Mouse (Mus musculus) kidney, postnatal 0 days (tissue): Measurements from ENCODE around the gene Cuedc2. TPM values are rescaled to one million over a fixed set of nuclear protein-coding genes. Genes with fewer than 3 reads are reported as not detected.

ENCODE experiments used
- ATAC-seq: fragments of 200-750 bp; cut with Nextera tagmentation; replicated peaks from 2 replicates; pipeline ENCODE4 v1.8.0; 2017; ENCODE audit warnings: low read depth, moderate number of reproducible peaks, moderate TSS enrichment, moderate library complexity; ENCODE audit not compliant: low FRiP score
- DNase-seq: peaks from one replicate; pipeline ENCODE4 v3.0.0-alpha.2; 2016; ENCODE audit warnings: low spot score
- H3K27ac ChIP-seq: fragments of 300-500 bp; sonication (generic); 2 replicates; pipeline ENCODE4 v1.5.1; 2014; ENCODE audit warnings: mild to moderate bottlenecking
- H3K27me3 ChIP-seq: fragments of 300-500 bp; sonication (generic); 2 replicates; pipeline ENCODE4 v1.6.1; 2014; ENCODE audit warnings: low read length, mixed read lengths; ENCODE audit not compliant: insufficient read depth
- H3K36me3 ChIP-seq: fragments of 300-500 bp; sonication (generic); 2 replicates; pipeline ENCODE4 v1.6.1; 2014; ENCODE audit warnings: low read length, mixed read lengths; ENCODE audit not compliant: insufficient read depth
- H3K4me1 ChIP-seq: fragments of 300-500 bp; sonication (generic); replicated peaks from 2 replicates; pipeline ENCODE4 v1.6.1; 2014; ENCODE audit warnings: antibody characterized with exemption, low read length, mixed read lengths; ENCODE audit not compliant: insufficient read depth
- H3K4me2 ChIP-seq: fragments of 300-500 bp; sonication (generic); 2 replicates; pipeline ENCODE4 v1.6.1; 2014; ENCODE audit warnings: mild to moderate bottlenecking, low read length, moderate library complexity, mixed read lengths
- H3K4me3 ChIP-seq: fragments of 300-500 bp; sonication (generic); replicated peaks from 2 replicates; pipeline ENCODE4 v1.5.1; 2014; ENCODE audit warnings: low read depth, low read length
- H3K9ac ChIP-seq: fragments of 300-500 bp; sonication (generic); 2 replicates; pipeline ENCODE4 v1.6.1; 2014; ENCODE audit warnings: low read depth, low read length
- H3K9me3 ChIP-seq: fragments of 300-500 bp; sonication (generic); replicated peaks from 2 replicates; pipeline ENCODE4 v1.6.1; 2016; ENCODE audit warnings: low read length, inconsistent platforms, mixed read lengths
- CTCF ChIP-seq: IDR thresholded peaks from 2 replicates; pipeline ENCODE4 v1.5.1; 2016; ENCODE audit warnings: antibody characterized with exemption, low read depth, mild to moderate bottlenecking, moderate library complexity
- WGBS: fragments of 180-500 bp; shearing (Covaris S2); extraction: QIAGEN DNeasy Blood & Tissue Kit; methylation state at CpG from one replicate; pipeline ENCODE4 v1.1.7; 2014; 5-methylcytosine and 5-hydroxymethylcytosine counted together
- polyA plus RNA-seq: library from polyadenylated mRNA; unstranded; fragments of >200 nt; fragmentation: Nextera tagmentation; extraction: Ambion mirVana; gene quantifications from 2 replicates; pipeline ENCODE4 v1.2.1, GENCODE M21; 2015

Cuedc2 gene
- polyA plus RNA-seq, 1 experiment from 2014 or later, result 167 TPM

DNA sequence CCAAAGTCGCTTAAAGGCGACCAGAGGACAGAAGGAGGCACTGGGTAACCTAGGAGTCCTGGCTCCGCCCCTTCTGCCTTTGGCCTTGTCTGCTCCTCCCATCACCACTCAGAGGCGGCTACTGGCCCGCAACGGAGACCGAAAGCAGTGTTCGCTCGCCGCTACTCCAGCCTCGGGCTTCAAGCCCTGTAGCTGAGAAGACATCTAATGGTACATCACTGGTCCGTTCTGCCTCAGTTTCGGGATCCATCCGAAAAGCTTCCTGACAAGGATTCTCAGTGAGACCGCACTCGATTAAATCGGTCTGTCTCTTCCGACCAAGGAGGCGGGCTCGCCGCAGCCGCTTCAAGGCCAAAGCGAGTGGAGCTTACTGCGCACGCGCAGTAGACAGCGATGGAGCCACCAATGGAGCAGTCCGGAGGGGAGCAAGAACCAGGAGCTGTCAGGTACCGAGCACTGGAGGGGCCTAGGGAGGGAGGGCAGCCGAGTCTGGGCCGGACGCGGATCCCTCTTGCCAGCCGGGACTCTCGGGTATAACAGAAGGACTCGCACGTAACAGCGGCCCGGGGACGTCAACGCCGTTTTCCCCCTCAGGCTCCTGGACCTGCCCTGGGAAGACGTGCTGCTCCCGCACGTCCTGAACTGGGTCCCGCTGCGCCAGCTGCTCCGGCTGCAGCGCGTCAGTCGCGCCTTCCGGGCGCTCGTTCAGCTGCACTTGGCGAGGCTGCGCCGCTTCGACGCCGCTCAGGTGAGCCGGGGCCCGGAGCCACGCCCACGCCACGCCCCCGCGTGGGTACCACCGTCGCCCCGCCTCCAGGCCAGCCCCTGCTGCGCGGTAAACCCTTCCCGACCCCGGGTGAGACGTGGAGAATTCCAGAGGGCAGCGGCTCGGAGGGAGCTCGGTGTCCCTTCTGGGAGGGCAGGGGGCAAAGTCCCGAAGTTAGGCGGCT, 10.1 kb downstream of the Cuedc2 start, which contains the start of gene Fbxl15:
Gene Fbxl15 (plus strand): TSS at position 104 of the 950 bp plus-strand sequence.
- ATAC-seq (peak; percentile 83), DNase-seq (peak; percentile 97)
- under 1% methylated on average over 74 of the region's 81 CpGs for WGBS
- TF ChIP-seq CTCF, result no peak
- Histone ChIP-seq H3K4me2 (peak within 1 kb of the TSS; percentile 89), H3K27ac (peak within 1 kb of the TSS; percentile 84), H3K27me3 (peaks cover 19% of the 10 kb centered on the region), H3K36me3 (peaks cover 16% of the 10 kb centered on the region), H3K9ac (peak within 1 kb of the TSS; percentile 70), H3K9me3 (no peaks in the 10 kb centered on the region), H3K4me1 (peaks cover 19% of the 10 kb centered on the region), H3K4me3 (peak within 1 kb of the TSS; percentile 58)

DNA sequence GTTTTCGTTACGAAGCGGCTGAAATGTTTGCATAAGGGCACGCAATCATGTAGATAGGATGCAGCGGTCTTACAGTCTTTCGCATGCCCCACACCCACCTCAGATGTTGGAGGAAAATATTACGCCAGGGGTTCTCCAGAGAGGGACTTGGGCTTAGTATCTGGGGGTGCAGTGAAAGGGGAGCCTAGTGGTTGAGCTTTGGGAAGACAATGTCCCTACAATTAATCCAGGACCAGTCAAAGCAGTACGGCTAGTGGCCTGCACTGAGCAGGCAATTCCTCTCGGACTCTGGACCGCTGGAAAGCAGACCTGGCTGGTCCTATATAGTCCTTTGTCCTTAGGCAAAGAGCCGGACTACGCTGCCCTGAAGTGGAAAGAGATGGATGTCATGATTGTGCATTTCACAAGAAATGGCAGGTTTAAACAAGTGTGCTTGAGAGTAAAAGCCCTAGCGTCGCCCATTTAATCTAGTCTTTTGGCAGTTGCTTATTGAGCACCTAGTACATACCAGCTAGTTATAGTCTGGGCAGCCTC, 10.9 kb downstream of the Cuedc2 start:
- no peak for TF ChIP-seq CTCF
- peaks cover 19% of the 10 kb centered on the region for H3K4me1 ChIP-seq
- ATAC-seq, result no peak
- H3K36me3 ChIP-seq, result peaks cover 16% of the 10 kb centered on the region
- peak overlapping the region; percentile 70; the same call in 1 of the 2 replicates for H3K9ac ChIP-seq
- H3K27ac ChIP-seq, result peak overlapping the region; percentile 84
- 32% methylated on average over 14 of the region's 14 CpGs for WGBS
- H3K4me3 ChIP-seq, result peak overlapping the region; percentile 58
- no peak for DNase-seq
- H3K27me3 ChIP-seq, result peaks cover 24% of the 10 kb centered on the region
- peak overlapping the region; percentile 89 for H3K4me2 ChIP-seq
- no peaks in the 10 kb centered on the region for H3K9me3 ChIP-seq

DNA sequence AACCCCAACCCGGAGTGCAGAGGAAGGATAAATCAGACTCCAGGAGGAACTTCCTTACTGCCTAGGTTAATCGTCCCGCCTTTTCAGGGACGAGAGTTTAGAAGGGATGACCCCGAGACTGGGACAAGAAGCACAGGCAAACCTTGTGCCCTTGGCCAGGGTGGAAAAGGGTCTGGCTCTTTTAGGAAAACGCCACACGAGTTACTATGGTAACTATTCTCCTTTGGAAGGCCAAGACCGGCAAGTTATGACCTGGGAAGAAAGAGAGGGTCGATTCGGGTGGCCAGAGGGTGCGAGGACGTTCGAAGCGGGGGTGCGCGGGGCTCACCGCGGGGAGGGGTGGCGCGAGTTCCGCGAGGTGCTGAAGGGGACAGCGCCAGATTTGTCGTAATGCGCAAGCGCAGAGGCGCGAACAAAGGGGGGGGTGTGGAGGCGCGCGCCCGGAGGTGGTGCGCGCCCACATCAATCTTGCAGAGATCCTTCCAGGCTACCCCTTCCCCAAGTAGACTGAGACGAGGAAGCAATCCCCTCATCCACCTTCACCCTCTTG, 11.7 kb downstream of the Cuedc2 start, which contains the start of gene Psd:
Gene Psd (minus strand): TSS at position 401 of the 550 bp plus-strand sequence.
- Histone ChIP-seq H3K9ac (peak within 1 kb of the TSS; percentile 70), H3K4me2 (peak within 1 kb of the TSS; percentile 89), H3K27me3 (peaks cover 25% of the 10 kb centered on the region), H3K4me1 (peaks cover 19% of the 10 kb centered on the region), H3K9me3 (no peaks in the 10 kb centered on the region), H3K4me3 (peak within 1 kb of the TSS; percentile 58), H3K36me3 (peaks cover 13% of the 10 kb centered on the region), H3K27ac (peak within 1 kb of the TSS; percentile 84)
- under 1% methylated on average over 35 of the region's 35 CpGs for WGBS
- TF ChIP-seq CTCF, result no peak
- DNase-seq, result peak; percentile 32
- no peak for ATAC-seq

DNA sequence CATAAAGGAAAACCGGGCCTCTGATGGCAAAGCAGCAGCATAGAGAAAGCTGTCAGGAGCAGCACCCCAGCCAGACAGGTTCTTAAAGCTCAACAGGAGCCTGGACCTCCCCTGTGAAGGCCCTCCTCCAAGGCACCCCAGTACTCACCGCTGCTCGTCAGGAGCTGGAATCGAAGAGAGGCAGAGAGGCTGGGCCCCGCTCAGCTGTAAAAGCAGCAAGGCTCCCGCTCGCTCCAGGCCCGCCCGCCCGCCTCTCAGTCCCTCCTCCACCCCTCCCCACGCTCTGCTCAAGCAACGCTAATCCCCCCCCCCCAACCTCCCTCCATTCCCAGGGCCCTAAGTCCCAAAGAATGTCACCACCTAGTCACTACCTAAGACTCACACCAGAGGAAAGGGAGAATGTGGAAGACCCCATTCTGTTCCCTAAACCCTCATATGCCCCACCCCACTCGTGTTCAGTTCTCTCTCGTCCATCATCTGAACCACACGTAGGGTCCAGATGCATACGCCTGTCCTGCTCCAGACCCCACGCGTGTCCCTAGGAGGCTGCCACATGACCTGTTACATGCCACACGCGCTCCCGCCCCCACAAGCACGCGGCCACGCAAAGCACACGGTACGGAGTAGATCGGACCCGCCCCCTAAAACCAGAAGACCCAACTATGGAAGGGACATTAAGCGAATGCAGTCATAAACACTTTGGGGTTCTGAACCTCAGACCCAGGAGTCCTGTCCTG, 12.3 kb downstream of the Cuedc2 start:
- no peak for DNase-seq
- Histone ChIP-seq H3K9me3 (no peaks in the 10 kb centered on the region), H3K4me3 (no peak overlapping the region), H3K27me3 (peaks cover 25% of the 10 kb centered on the region), H3K9ac (no peak overlapping the region), H3K4me1 (peaks cover 19% of the 10 kb centered on the region), H3K36me3 (peaks cover 7% of the 10 kb centered on the region), H3K27ac (no peak overlapping the region), H3K4me2 (peak overlapping the region; percentile 89; the same call in 1 of the 2 replicates)
- WGBS, result 3% methylated on average over 29 of the region's 29 CpGs
- no peak for ATAC-seq
- TF ChIP-seq CTCF, result no peak

DNA sequence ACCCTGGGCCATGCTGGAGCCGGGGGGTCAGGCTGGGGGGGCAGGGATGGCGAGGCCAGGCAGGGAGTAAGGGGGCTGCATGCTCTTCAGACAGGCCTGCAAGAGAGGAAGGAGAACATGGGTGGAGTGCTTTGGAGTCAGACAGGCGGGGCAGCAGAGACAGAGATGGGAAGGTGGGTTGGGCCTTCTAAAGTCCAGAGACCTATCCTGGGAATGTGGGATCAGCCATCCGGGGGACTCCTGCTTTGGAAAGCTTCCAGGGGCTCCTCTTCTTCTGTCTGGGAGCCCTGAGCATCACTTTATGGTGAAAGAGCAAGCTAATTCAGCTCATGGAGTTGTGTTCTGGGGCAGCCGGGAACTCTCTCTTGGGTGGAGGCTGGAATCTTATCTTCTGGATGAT, 13.6 kb downstream of the Cuedc2 start:
- no peak overlapping the region for H3K4me3 ChIP-seq
- ATAC-seq (no peak), DNase-seq (no peak)
- peaks cover 19% of the 10 kb centered on the region for H3K4me1 ChIP-seq
- H3K9ac ChIP-seq, result no peak overlapping the region
- no peak overlapping the region for H3K27ac ChIP-seq
- no peaks in the 10 kb centered on the region for H3K9me3 ChIP-seq
- 64% methylated on average over 5 of the region's 5 CpGs for whole genome bisulfite sequencing
- TF ChIP-seq CTCF, result no peak
- H3K27me3 ChIP-seq, result peaks cover 26% of the 10 kb centered on the region
- H3K36me3 ChIP-seq, result no peaks in the 10 kb centered on the region
- no peak overlapping the region for H3K4me2 ChIP-seq

DNA sequence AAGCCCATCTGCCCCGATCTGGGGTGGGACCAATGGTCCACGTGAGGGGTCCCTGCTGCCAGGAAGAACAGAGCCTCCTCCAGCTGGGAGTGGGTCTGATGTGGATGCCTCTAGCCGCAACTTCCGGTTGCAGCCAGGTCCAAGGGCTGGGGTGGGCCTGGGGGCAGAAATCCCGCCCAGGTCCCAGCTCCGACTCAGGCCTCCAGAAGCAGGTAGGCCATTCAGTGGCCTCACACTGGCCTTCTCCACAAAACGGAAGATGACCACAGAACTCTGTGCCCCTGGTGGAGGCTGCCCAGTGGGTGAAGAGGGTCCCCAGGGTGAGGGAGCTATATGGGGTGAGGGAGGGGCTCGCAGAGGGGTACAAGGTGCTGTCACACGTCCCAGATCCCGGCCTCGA, 14.1 kb downstream of the Cuedc2 start:
- no peak overlapping the region for H3K9ac ChIP-seq
- H3K27ac ChIP-seq, result no peak overlapping the region
- WGBS, result 61% methylated on average over 11 of the region's 11 CpGs
- DNase-seq, result no peak
- no peak for ATAC-seq
- H3K4me1 ChIP-seq, result peaks cover 14% of the 10 kb centered on the region
- no peaks in the 10 kb centered on the region for H3K36me3 ChIP-seq
- no peaks in the 10 kb centered on the region for H3K9me3 ChIP-seq
- no peak for TF ChIP-seq CTCF
- H3K27me3 ChIP-seq, result peaks cover 32% of the 10 kb centered on the region
- no peak overlapping the region for H3K4me3 ChIP-seq
- no peak overlapping the region for H3K4me2 ChIP-seq
